Mouse (Mus musculus) gastrocnemius, postnatal 14 days (tissue): Measurements from ENCODE around the gene Wwox. TPM values are rescaled to one million over a fixed set of nuclear protein-coding genes. Genes with fewer than 3 reads are reported as not detected.

Source experiments
- DNase-seq: peaks from one replicate; pipeline ENCODE4 v3.0.0; 2021; ENCODE audit warnings: mixed read lengths
- intact Hi-C: fragments of 180-260 bp; cut with DNase I; formaldehyde crosslinking; loops from one replicate; pipeline ENCODE4 v1.15.1; 2025; ENCODE audit warnings: low total_unique reads
- long read RNA-seq, 2 experiments: library from polyadenylated mRNA; stranded (forward); transcript quantifications; one replicate each; pipeline ENCODE4 v2.0.0; 2021
- total RNA-seq, 2 experiments: library from RNA; stranded (reverse); gene quantifications; 2 replicates each; pipeline ENCODE4 v1.2.3; 2021

Wwox gene
- total RNA-seq: 1 to 10 TPM; 7.2 to 7.8 TPM
- long read RNA-seq, experiment 1, partial matches to known transcripts: 0 of 3 reads
- long read RNA-seq, experiment 1, other reads (novel, unspliced or antisense): 3 of 3 reads
- long read RNA-seq, experiment 2, partial matches to known transcripts: 3 of 5 reads
- long read RNA-seq, experiment 2, other reads (novel, unspliced or antisense): 1 of 5 reads

- DNase-seq: peak; percentile 97
- intact Hi-C loops: loop anchor here (10.0 kb wide), 1 partner anchor 355 kb away; no protein-coding TSS in a partner anchor
Observed at GRCm38 (mm10) chr8:114439334-114440204, at the start of gene Wwox. Wwox (plus strand) TSS chr8:114439655.

- intact Hi-C loops: no loop called here
- DNase-seq: no peak
Observed at GRCm38 (mm10) chr8:114390465-114391254, 48.8 kb upstream of the Wwox start.

DNA sequence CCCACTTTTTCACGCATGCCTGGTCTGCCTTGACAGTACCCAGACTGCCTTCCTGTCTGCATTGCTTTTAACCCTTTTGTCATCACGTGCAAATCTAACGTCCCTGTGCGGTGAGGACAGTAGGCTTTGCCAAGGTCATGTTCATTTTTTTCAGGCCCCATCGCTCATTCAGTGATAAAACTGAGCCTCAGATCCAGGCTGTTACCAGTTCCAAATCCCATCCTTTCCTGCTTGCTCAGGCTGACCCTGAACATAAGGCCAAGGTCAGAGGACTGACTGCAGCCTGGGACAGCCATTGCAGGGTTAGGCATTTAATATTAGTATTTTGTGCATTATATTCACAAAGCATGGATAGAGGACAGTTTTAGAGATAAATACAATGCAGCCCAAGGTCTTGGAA is 41.1 kb upstream of the Wwox start:
- DNase-seq: no peak

DNA sequence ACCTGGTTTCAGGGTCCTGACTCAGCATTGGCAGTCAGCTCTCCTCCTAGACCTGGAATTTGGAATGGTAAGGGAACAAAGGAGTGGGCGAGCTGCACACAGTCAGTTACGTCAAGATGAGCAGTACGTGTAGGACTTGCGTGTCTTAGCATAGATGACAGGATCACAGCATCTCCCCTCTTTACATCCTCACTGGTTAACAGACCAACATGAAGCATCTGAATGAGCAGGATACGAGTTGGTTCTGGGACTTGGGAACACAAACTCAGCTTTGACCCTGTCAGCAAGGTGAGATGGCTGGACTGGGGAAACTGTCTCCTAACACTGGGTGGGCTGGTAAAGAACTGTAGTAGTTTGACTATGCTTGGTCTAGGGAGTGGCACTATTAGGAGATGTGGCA is 40.2 kb upstream of the Wwox start:
- no peak for DNase-seq
- intact Hi-C loops: no loop called here

More for the DNA sequence above, 41.1 kb upstream of the Wwox start:
- intact Hi-C loops: no loop called here

GRCm38 (mm10) chr8:114401679-114402078 is 37.8 kb upstream of the Wwox start:
- intact Hi-C loops: no loop called here
- DNase-seq: no peak

DNA sequence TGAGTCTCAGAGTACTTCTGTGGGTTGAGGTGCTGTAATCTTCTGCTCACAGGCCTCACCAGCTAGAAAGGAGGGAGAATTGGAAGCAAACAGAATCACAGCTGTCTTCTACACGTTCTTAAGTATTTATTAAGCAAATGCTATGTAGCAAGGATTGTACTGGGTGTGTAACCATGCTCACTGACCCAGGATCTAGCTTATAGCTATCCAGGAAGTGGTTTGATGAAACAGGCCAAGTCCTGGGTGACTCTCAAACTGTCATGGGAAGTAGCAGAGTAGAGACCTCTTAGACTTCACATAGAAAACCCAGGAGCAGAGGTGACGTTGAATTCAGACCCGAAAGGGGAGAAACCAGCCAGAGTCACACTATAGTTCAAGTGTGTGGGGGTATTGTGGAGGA is 28.0 kb upstream of the Wwox start:
- intact Hi-C loops: no loop called here
- no peak for DNase-seq

GRCm38 (mm10) chr8:114417786-114418185 is 21.7 kb upstream of the Wwox start, which contains the start of gene Clec3a:
Clec3a (plus strand) TSS chr8:114418086.
- intact Hi-C loops: no loop called here
- no peak for DNase-seq

DNA sequence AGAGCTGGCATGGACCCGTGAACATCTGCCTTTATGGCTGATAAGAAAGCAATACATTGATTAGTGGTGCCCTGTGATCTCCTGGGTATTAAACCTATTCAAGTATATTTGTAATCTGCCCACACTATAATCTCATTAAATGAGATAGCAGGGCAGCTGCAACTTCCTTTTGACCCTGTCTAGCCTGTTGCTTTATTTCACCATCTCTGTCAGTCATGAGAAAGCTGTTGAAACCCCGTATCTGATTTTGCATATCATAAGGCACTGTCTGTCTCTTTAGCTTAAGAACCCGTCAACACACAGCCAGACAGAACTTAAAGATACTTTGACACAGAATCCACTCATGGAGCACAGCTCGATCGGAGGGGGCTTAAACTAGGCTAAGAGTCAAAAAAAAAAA is 21.0 kb upstream of the Wwox start:
- intact Hi-C loops: no loop called here
- DNase-seq: no peak

DNA sequence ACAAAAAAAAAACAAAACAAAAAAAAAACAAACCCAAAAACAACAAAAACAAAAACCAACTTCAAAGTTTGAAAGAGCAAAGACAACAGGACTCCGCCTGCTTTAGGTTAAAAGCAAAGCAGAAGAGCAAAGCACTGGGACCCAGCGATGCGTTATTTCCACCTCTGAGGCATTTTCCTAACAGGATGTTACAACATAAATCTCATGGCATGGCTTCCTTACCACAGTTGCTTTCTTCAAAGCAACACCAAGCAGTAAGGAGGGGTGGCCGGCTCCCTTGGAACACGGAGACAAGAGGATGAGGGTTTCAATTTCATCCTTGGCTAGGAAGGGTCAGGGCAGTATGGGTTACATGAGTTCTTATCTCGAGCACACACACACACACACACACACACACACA is 20.6 kb upstream of the Wwox start:
- intact Hi-C loops: no loop called here
- DNase-seq: no peak

GRCm38 (mm10) chr8:114421544-114421943 is 17.9 kb upstream of the Wwox start:
- intact Hi-C loops: no loop called here
- DNase-seq: no peak

- DNase-seq: peak; percentile 29
- intact Hi-C loops: loop anchor here (10.0 kb wide), 1 partner anchor 353 kb away; no protein-coding TSS in a partner anchor
Observed at GRCm38 (mm10) chr8:114438236-114438635, 1.2 kb upstream of the Wwox start.

DNA sequence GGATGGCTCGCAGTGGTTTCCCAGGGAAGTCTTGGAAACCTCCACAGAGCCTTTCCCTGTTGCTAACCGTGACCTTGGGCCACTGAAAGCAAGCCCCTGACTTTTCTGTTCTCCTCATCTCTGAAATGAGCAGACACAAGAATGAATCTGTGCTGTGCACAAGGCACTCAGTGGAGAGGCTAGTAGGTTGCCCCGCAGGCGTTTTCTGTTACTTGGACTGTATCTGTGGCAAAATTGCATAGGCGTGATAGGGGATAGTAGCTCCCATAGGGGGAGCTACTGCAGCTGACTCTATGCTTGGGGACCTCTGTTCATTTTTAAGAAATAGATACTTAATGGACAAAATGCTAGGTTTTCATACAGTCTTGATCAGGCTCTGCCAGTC is 742 bp downstream of the Wwox start:
- no peak for DNase-seq
- intact Hi-C loops: no loop called here

- DNase-seq: no peak
- intact Hi-C loops: no loop called here
Observed at GRCm38 (mm10) chr8:114441616-114442015, 2.2 kb downstream of the Wwox start.

GRCm38 (mm10) chr8:114446884-114447283 is 7.4 kb downstream of the Wwox start:
- DNase-seq: no peak
- intact Hi-C loops: no loop called here

GRCm38 (mm10) chr8:114452278-114452677 is 12.8 kb downstream of the Wwox start:
- intact Hi-C loops: no loop called here
- DNase-seq: no peak

DNA sequence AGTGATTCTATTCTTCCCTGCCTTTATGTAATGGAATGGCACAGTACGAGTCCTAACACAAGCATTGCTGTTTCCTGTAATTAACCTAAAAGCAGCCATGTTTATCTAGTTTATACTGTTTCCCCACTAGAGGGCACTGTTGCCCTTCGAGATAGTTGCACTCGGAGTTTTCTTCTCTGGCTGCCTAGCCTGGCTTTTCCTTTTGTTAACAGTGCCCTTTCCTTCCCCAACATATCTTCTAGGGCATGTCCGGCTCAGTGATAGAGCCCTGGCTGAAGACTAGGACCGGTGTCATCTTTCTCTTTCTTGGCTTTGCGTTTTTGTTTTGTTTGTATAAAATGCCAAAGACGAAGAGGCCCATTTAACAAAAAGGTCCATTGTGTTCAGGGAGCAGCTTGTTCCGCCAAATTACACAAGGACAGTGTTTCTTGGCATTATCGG is 13.3 kb downstream of the Wwox start:
- intact Hi-C loops: no loop called here
- DNase-seq: peak; percentile 58

- intact Hi-C loops: no loop called here
Observed at GRCm38 (mm10) chr8:114455302-114455701, 15.8 kb downstream of the Wwox start.

GRCm38 (mm10) chr8:114455953-114456352 is 16.5 kb downstream of the Wwox start:
- intact Hi-C loops: no loop called here
- no peak for DNase-seq

More at GRCm38 (mm10) chr8:114455302-114455701, 15.8 kb downstream of the Wwox start:
- DNase-seq: no peak

- peak; percentile 20 for DNase-seq
- intact Hi-C loops: no loop called here
Observed at GRCm38 (mm10) chr8:114458113-114458784, 18.8 kb downstream of the Wwox start.
